Comparison of ENCODE assay signal across 14 mouse cellular contexts in the genomic region with DNA sequence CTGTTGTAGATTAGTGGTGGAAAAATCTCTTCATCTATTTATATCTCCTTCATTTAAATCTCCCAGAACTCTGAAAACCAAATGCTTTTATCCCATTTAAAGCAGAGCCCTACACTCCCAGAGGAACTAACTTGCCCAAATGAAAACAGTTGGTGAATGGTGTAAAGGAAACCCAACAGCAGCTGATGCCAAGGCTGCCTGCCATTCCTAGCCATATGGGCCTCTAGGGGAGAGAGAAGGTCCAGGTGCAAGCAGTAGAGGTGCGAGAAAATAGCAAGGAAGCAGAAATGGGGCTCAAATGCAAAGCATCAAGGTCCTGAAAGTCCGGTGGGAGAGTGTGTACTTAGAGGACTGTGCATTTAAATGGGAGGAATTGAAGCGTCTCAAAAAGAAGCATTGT. TPM values are rescaled to one million over a fixed set of nuclear protein-coding genes. Genes with fewer than 3 reads are reported as not detected.
DNase-seq lines count a peak whose midpoint lies in the region; ATAC-seq lines count a peak whose summit lies in the region.
"Had no signal": no experiment of that assay in that cellular context is flagged by ENCODE, and none has a peak within 500 bp of the region (broad histone marks: within the 10 kb centered on the region; RNA-seq: fewer than 3 reads in every experiment).

No protein-coding gene starts in this region.

- peak; percentile 61; the same call in 1 of the 2 replicates for ATAC-seq in hindbrain, embryonic 16.5 days
- no peak for ATAC-seq in hindbrain, embryonic 12.5 days (ENCODE audit: low FRiP score)
- ATAC-seq in forebrain, embryonic 16.5 days, result peak; percentile 81
- ATAC-seq: lung, postnatal 0 days had no signal

- H3K4me3 ChIP-seq in hindbrain, embryonic 16.5 days (ENCODE audit: low read length), result no peak overlapping the region
- H3K4me3 ChIP-seq in hindbrain, embryonic 12.5 days, result no peak overlapping the region
- H3K4me3 ChIP-seq in forebrain, embryonic 16.5 days (replicated peaks; ENCODE audit: low read length), result no peak overlapping the region

- peak; percentile 1 for DNase-seq in R1 (ENCODE audit: low read depth, low spot score)
- peak; percentile 70 for DNase-seq in cerebellum, adult 11 months
- no peak for DNase-seq in urinary bladder, postnatal 10 days (ENCODE audit: low spot score)
- DNase-seq in thymus, postnatal 25 days, result no peak
- no peak for DNase-seq in adrenal gland, postnatal 4 days (ENCODE audit: low spot score in 2 of 2)

- no peak overlapping the region for H3K4me2 ChIP-seq in hindbrain, embryonic 16.5 days (ENCODE audit: low read length)
- H3K4me2 ChIP-seq in hindbrain, embryonic 12.5 days (replicated peaks), result no peak overlapping the region
- no peak overlapping the region for H3K4me2 ChIP-seq in forebrain, embryonic 16.5 days (ENCODE audit: low read length)
- H3K4me2 ChIP-seq: heart, embryonic 11.5 days had no signal

- no peak overlapping the region for H3K9ac ChIP-seq in hindbrain, embryonic 16.5 days (ENCODE audit: low read depth, low read length)
- H3K9ac ChIP-seq in hindbrain, embryonic 12.5 days, result no peak overlapping the region
- H3K9ac ChIP-seq in forebrain, embryonic 16.5 days (replicated peaks; ENCODE audit: low read depth, low read length), result no peak overlapping the region

- H3K9me3 ChIP-seq in hindbrain, embryonic 16.5 days (ENCODE audit: control insufficient read depth, low read length), result no peaks in the 10 kb centered on the region
- no peaks in the 10 kb centered on the region for H3K9me3 ChIP-seq in hindbrain, embryonic 12.5 days (replicated peaks)
- no peaks in the 10 kb centered on the region for H3K9me3 ChIP-seq in forebrain, embryonic 16.5 days (ENCODE audit: control insufficient read depth, low read length)

- WGBS in hindbrain, embryonic 16.5 days, result 34% methylated on average over 3 of the region's 3 CpGs
- 50% methylated on average over 3 of the region's 3 CpGs for WGBS in hindbrain, embryonic 12.5 days
- WGBS in forebrain, embryonic 16.5 days, result 35% methylated on average over 3 of the region's 3 CpGs

- H3K36me3 ChIP-seq in hindbrain, embryonic 16.5 days (ENCODE audit: control insufficient read depth, insufficient read depth, low read length), result no peaks in the 10 kb centered on the region
- H3K36me3 ChIP-seq in hindbrain, embryonic 12.5 days, result no peaks in the 10 kb centered on the region
- no peaks in the 10 kb centered on the region for H3K36me3 ChIP-seq in forebrain, embryonic 16.5 days (ENCODE audit: control insufficient read depth, insufficient read depth)

- H3K27me3 ChIP-seq in hindbrain, embryonic 16.5 days (replicated peaks; ENCODE audit: control insufficient read depth, insufficient read depth, low read length), result no peaks in the 10 kb centered on the region
- H3K27me3 ChIP-seq in hindbrain, embryonic 12.5 days, result no peaks in the 10 kb centered on the region
- no peaks in the 10 kb centered on the region for H3K27me3 ChIP-seq in forebrain, embryonic 16.5 days (replicated peaks; ENCODE audit: control insufficient read depth, insufficient read depth, low read length)

- no peak overlapping the region for H3K27ac ChIP-seq in hindbrain, embryonic 16.5 days (ENCODE audit: low read depth, low read length)
- H3K27ac ChIP-seq in hindbrain, embryonic 12.5 days, result no peak overlapping the region
- H3K27ac ChIP-seq in forebrain, embryonic 16.5 days (ENCODE audit: low read length), result no peak overlapping the region

- no peaks in the 10 kb centered on the region for H3K4me1 ChIP-seq in hindbrain, embryonic 16.5 days (ENCODE audit: control insufficient read depth, insufficient read depth, low read depth, low read length)
- no peaks in the 10 kb centered on the region for H3K4me1 ChIP-seq in hindbrain, embryonic 12.5 days
- no peaks in the 10 kb centered on the region; the same call in 1 of the 2 replicates for H3K4me1 ChIP-seq in forebrain, embryonic 16.5 days (replicated peaks; ENCODE audit: control insufficient read depth, insufficient read depth, low read length)

RNA-seq across cellular contexts. Expression of a gene that starts 44.2 kb away (rescaled TPM):
- polyA plus RNA-seq in hindbrain, embryonic 16.5 days (2015; fragmentation: Nextera tagmentation; extraction: Ambion mirVana), result 0.98 and 1.1 TPM in 2 replicates
- 0.84 and 1.1 TPM in 2 replicates for polyA plus RNA-seq in hindbrain, embryonic 12.5 days (2016; fragmentation: Nextera tagmentation; extraction: Ambion mirVana)
- polyA plus RNA-seq in forebrain, embryonic 16.5 days (2015; fragmentation: Nextera tagmentation; extraction: Ambion mirVana), result 0.77 and 1.0 TPM in 2 replicates
- total RNA-seq in adrenal gland, postnatal 4 days (2021), result under 1 TPM; 0.17 to 0.31 TPM
- total RNA-seq: hematopoietic stem cell, adult 5-6 weeks; liver, adult 2 months; megakaryocyte-erythroid progenitor cell, adult 5-6 weeks had no signal
- polyA plus RNA-seq: liver, adult 2 months; spleen, adult 2 months had no signal

Comparison
In these comparisons a context has a peak if more than half of its experiments do, and no peak if none do; other contexts are left out.
1. DNase-seq: peak in R1 (single experiment) and cerebellum, adult 11 months (single experiment); none in urinary bladder, postnatal 10 days (single experiment), thymus, postnatal 25 days (single experiment) and adrenal gland, postnatal 4 days (0 of 2).